Mouse (Mus musculus): Measurements from ENCODE around the gene 4930505A04Rik.
"Not testable (repeated sequence)": the region's sequence is repeated elsewhere in the genome, so short reads cannot be mapped to it uniquely, and the experiment has no call there.

Gene 4930505A04Rik

GRCm38 (mm10) chr11:30471751-30472593, at the start of gene 4930505A04Rik:
TSS of gene 4930505A04Rik (minus strand) at chr11:30471827.
- peak; percentile 98 for DNase-seq (ENCODE audit: low spot score)

GRCm38 (mm10) chr11:30517133-30517532, 45.5 kb upstream of the 4930505A04Rik start:
- DNase-seq (ENCODE audit: low spot score) = no peak

GRCm38 (mm10) chr11:30508178-30508577, 36.6 kb upstream of the 4930505A04Rik start:
- no peak for DNase-seq (ENCODE audit: low spot score)

GRCm38 (mm10) chr11:30498738-30499355, 27.2 kb upstream of the 4930505A04Rik start:
- no peak for DNase-seq (ENCODE audit: low spot score)

- no peak for DNase-seq (ENCODE audit: low spot score)
Measured at GRCm38 (mm10) chr11:30497151-30497550, 25.5 kb upstream of the 4930505A04Rik start.

GRCm38 (mm10) chr11:30491515-30492260, 20.1 kb upstream of the 4930505A04Rik start:
- no peak for DNase-seq (ENCODE audit: low spot score)

GRCm38 (mm10) chr11:30488183-30488582, 16.6 kb upstream of the 4930505A04Rik start:
- DNase-seq (ENCODE audit: low spot score) = no peak

GRCm38 (mm10) chr11:30483286-30483685, 11.7 kb upstream of the 4930505A04Rik start:
- DNase-seq (ENCODE audit: low spot score) = no peak

GRCm38 (mm10) chr11:30471187-30471586, 440 bp downstream of the 4930505A04Rik start:
- no peak for DNase-seq (ENCODE audit: low spot score)

- no peak for DNase-seq (ENCODE audit: low spot score)
Measured at GRCm38 (mm10) chr11:30454331-30454730, 17.3 kb downstream of the 4930505A04Rik start.

- no peak for DNase-seq (ENCODE audit: low spot score)
Measured at GRCm38 (mm10) chr11:30448126-30448525, 23.5 kb downstream of the 4930505A04Rik start.

GRCm38 (mm10) chr11:30447561-30447960, 24.1 kb downstream of the 4930505A04Rik start:
- no peak for DNase-seq (ENCODE audit: low spot score)

- DNase-seq (ENCODE audit: low spot score) = not testable (repeated sequence)
Measured at GRCm38 (mm10) chr11:30444192-30444905, 27.3 kb downstream of the 4930505A04Rik start.

- no peak for DNase-seq (ENCODE audit: low spot score)
Measured at GRCm38 (mm10) chr11:30443746-30444145, 27.9 kb downstream of the 4930505A04Rik start.

- no peak for DNase-seq (ENCODE audit: low spot score)
Measured at GRCm38 (mm10) chr11:30433256-30433950, 38.2 kb downstream of the 4930505A04Rik start.

- DNase-seq (ENCODE audit: low spot score) = no peak
Measured at GRCm38 (mm10) chr11:30405581-30405980, 66.0 kb downstream of the 4930505A04Rik start.

GRCm38 (mm10) chr11:30404619-30405200, 66.9 kb downstream of the 4930505A04Rik start:
- no peak for DNase-seq (ENCODE audit: low spot score)

- DNase-seq (ENCODE audit: low spot score) = no peak
Measured at GRCm38 (mm10) chr11:30394351-30394750, 77.3 kb downstream of the 4930505A04Rik start.

GRCm38 (mm10) chr11:30383076-30383475, 88.6 kb downstream of the 4930505A04Rik start:
- no peak for DNase-seq (ENCODE audit: low spot score)

Data from retina, embryonic 14.5 days (tissue).